Mouse (Mus musculus) adrenal gland, adult 8-10 months (tissue): ENCODE measurements around the gene Olfr994. TPM values are rescaled to one million over a fixed set of nuclear protein-coding genes. Genes with fewer than 3 reads are reported as not detected.
A peak's percentile ranks its signal among the peaks of the same experiment; 100 is the strongest.

Source experiments
- DNase-seq: peaks from one replicate; pipeline ENCODE4 v3.0.0; 2022
- total RNA-seq, 4 experiments: library from RNA; stranded (reverse); gene quantifications; 2 replicates each; pipeline ENCODE4 v1.2.4; 2022

Olfr994 gene
- not detected for total RNA-seq

- DNase-seq: no peak
Observed at GRCm38 (mm10) chr2:85436351-85436750, at the start of gene Olfr994. Gene Olfr994, minus strand, starts transcription at chr2:85436451.

GRCm38 (mm10) chr2:85466801-85467325 lies 30.6 kb upstream of the Olfr994 start:
- peak; percentile 51 for DNase-seq

GRCm38 (mm10) chr2:85443539-85443938 lies 7.3 kb upstream of the Olfr994 start, which contains the start of gene Olfr995:
Gene Olfr995, minus strand, starts transcription at chr2:85443639.
- DNase-seq: no peak

GRCm38 (mm10) chr2:85442546-85442945 lies 6.3 kb upstream of the Olfr994 start:
- DNase-seq: no peak

GRCm38 (mm10) chr2:85425893-85426292 lies 10.4 kb downstream of the Olfr994 start:
- DNase-seq: no peak

- no peak for DNase-seq
Observed at GRCm38 (mm10) chr2:85414777-85415176, 21.5 kb downstream of the Olfr994 start, which contains the start of gene Olfr993. Gene Olfr993, minus strand, starts transcription at chr2:85414877.

GRCm38 (mm10) chr2:85409369-85409768 lies 26.9 kb downstream of the Olfr994 start, which contains the start of gene Olfr992:
Gene Olfr992, minus strand, starts transcription at chr2:85409469.
- no peak for DNase-seq

Other genes starting within 250 kb of the Olfr994 start
- 10 to 100 TPM; 14.3 to 30.9 (median 24.9) TPM for gene Lrrc55, start 239.3 kb downstream of the Olfr994 start, total RNA-seq
- gene Olfr987, start 97.1 kb downstream of the Olfr994 start, total RNA-seq: not detected
- not detected for gene Olfr988, start 73.2 kb downstream of the Olfr994 start, total RNA-seq
- not detected for gene Olfr992, start 27.0 kb downstream of the Olfr994 start, total RNA-seq
- gene Olfr993, start 21.6 kb downstream of the Olfr994 start, total RNA-seq: not detected
- not detected for gene Olfr995, start 7.2 kb upstream of the Olfr994 start, total RNA-seq
- under 1 TPM; 0.26 to 0.66 (median 0.48) TPM for gene 4833423E24Rik, start 82.6 kb upstream of the Olfr994 start, total RNA-seq
- gene Olfr996, start 142.8 kb upstream of the Olfr994 start, total RNA-seq: not detected
- gene Olfr998, start 152.5 kb upstream of the Olfr994 start, total RNA-seq: not detected
- gene Olfr1000, start 175.5 kb upstream of the Olfr994 start, total RNA-seq: not detected
- not detected for gene Olfr1002, start 214.3 kb upstream of the Olfr994 start, total RNA-seq
- gene Olfr154, start 228.0 kb upstream of the Olfr994 start, total RNA-seq: not detected
- gene Olfr1006, start 242.3 kb upstream of the Olfr994 start, total RNA-seq: not detected